Mouse (Mus musculus) intestine, postnatal 0 days (tissue): ENCODE measurements around the gene Olfr403. TPM values are rescaled to one million over a fixed set of nuclear protein-coding genes. Genes with fewer than 3 reads are reported as not detected.
"Not testable (repeated sequence)": the region's sequence is repeated elsewhere in the genome, so short reads cannot be mapped to it uniquely, and the experiment has no call there.

Experiments used
- ATAC-seq: fragments of 200-750 bp; cut with Nextera tagmentation; 2 replicates; pipeline ENCODE4 v1.8.0; 2017; ENCODE audit warnings: mild to moderate bottlenecking, moderate TSS enrichment, moderate library complexity
- H3K27ac ChIP-seq: fragments of 300-500 bp; sonication (generic); 2 replicates; pipeline ENCODE4 v1.5.1; 2014; ENCODE audit warnings: mild to moderate bottlenecking, low read depth, low read length, moderate library complexity
- H3K27me3 ChIP-seq: fragments of 300-500 bp; sonication (generic); replicated peaks from 2 replicates; pipeline ENCODE4 v1.6.1; 2014; ENCODE audit warnings: low read length, mixed read lengths; ENCODE audit not compliant: control insufficient read depth, insufficient read depth
- H3K36me3 ChIP-seq: fragments of 300-500 bp; sonication (generic); 2 replicates; pipeline ENCODE4 v1.6.1; 2014; ENCODE audit warnings: mild to moderate bottlenecking, moderate library complexity; ENCODE audit not compliant: control insufficient read depth, insufficient read depth
- H3K4me1 ChIP-seq: fragments of 300-500 bp; sonication (generic); replicated peaks from 2 replicates; pipeline ENCODE4 v1.6.1; 2014; ENCODE audit warnings: antibody characterized with exemption, low read length, mixed read lengths; ENCODE audit not compliant: control insufficient read depth, insufficient read depth
- H3K4me2 ChIP-seq: fragments of 300-500 bp; sonication (generic); replicated peaks from 2 replicates; pipeline ENCODE4 v1.6.1; 2014; ENCODE audit warnings: low read depth, mild to moderate bottlenecking, moderate library complexity
- H3K4me3 ChIP-seq: fragments of 300-500 bp; sonication (generic); 2 replicates; pipeline ENCODE4 v1.5.1; 2014; ENCODE audit warnings: low read depth, low read length
- H3K9ac ChIP-seq: fragments of 300-500 bp; sonication (generic); 2 replicates; pipeline ENCODE4 v1.6.1; 2014; ENCODE audit warnings: mild to moderate bottlenecking, low read depth, low read length
- H3K9me3 ChIP-seq: fragments of 300-500 bp; sonication (generic); 2 replicates; pipeline ENCODE4 v1.6.1; 2016; ENCODE audit warnings: mixed run types; ENCODE audit not compliant: control insufficient read depth
- CTCF ChIP-seq: sonication (generic); IDR thresholded peaks from 2 replicates; pipeline ENCODE4 v1.5.1; 2016; ENCODE audit warnings: low read depth, mild to moderate bottlenecking, control low read depth, antibody characterized with exemption, moderate library complexity
- WGBS: fragments of 180-500 bp; shearing (Covaris S2); extraction: QIAGEN DNeasy Blood & Tissue Kit; methylation state at CpG from one replicate; pipeline ENCODE4 v1.1.7; 2014; 5-methylcytosine and 5-hydroxymethylcytosine counted together
- polyA plus RNA-seq: library from polyadenylated mRNA; unstranded; fragments of >200 nt; fragmentation: Nextera tagmentation; extraction: Ambion mirVana; gene quantifications from 2 replicates; pipeline ENCODE4 v1.2.1, GENCODE M21; 2015

Olfr403 gene
- not detected in 2 replicates for polyA plus RNA-seq

- no peak for TF ChIP-seq CTCF
- no peak for ATAC-seq
- no peaks in the 10 kb centered on the region for H3K9me3 ChIP-seq
- H3K9ac ChIP-seq = no peak within 1 kb of the TSS
- no peaks in the 10 kb centered on the region for H3K27me3 ChIP-seq
- H3K36me3 ChIP-seq = no peaks in the 10 kb centered on the region
- no peak within 1 kb of the TSS for H3K27ac ChIP-seq
- no peak within 1 kb of the TSS for H3K4me2 ChIP-seq
- H3K4me1 ChIP-seq = no peaks in the 10 kb centered on the region
- H3K4me3 ChIP-seq = no peak within 1 kb of the TSS
Observed at GRCm38 (mm10) chr11:74185949-74186348, at the start of gene Olfr403. Olfr403 (plus strand) TSS chr11:74186249.

DNA sequence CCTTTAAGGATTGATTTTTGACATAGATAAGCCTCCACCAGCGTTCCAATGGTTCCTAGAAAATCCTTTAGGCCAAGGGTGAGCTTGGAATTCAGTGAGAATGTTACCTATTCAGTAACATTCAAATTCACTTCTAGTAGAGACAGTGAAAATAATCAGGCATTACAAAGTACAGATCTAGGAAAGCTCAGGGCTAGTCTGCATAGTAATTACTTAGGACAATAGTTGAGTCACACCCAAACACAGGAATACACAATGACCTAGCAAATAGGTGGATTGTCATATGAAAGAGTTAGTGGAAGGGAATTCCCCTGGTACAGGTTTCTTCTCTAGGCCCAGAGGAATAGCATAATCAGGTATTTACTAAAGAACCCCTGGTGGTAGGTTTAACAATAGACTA is 46.0 kb upstream of the Olfr403 start:
- not testable (repeated sequence) for H3K9ac ChIP-seq, H3K4me2 ChIP-seq, H3K27ac ChIP-seq, ATAC-seq, H3K4me1 ChIP-seq, H3K27me3 ChIP-seq, H3K36me3 ChIP-seq, H3K4me3 ChIP-seq, H3K9me3 ChIP-seq
- WGBS = 26% methylated on average over 1 of the region's 1 CpGs

DNA sequence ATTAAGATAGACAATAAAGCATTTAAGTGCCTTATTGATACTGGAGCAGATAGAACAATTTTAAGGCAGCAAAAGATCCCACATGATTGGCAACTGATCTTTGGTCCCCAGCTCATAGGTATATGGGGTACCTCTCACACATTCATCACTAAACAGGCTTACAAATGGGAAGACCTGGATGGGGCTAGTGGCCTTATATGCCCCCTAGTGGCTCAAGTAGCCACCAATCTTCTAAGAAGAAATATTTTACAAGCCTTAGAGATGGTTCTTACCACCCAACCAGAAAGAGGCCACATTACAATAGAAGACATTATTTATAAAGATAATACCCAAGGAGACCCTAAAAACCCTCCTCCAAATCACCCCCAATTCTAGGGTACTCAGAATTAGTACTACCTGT is 40.2 kb upstream of the Olfr403 start:
- no peaks in the 10 kb centered on the region for H3K27me3 ChIP-seq
- H3K9me3 ChIP-seq = no peaks in the 10 kb centered on the region
- H3K27ac ChIP-seq = no peak overlapping the region
- no peak overlapping the region for H3K9ac ChIP-seq
- H3K4me1 ChIP-seq = no peaks in the 10 kb centered on the region
- no peak for TF ChIP-seq CTCF
- H3K4me3 ChIP-seq = no peak overlapping the region
- no peak for ATAC-seq
- H3K4me2 ChIP-seq = no peak overlapping the region
- no peaks in the 10 kb centered on the region for H3K36me3 ChIP-seq

DNA sequence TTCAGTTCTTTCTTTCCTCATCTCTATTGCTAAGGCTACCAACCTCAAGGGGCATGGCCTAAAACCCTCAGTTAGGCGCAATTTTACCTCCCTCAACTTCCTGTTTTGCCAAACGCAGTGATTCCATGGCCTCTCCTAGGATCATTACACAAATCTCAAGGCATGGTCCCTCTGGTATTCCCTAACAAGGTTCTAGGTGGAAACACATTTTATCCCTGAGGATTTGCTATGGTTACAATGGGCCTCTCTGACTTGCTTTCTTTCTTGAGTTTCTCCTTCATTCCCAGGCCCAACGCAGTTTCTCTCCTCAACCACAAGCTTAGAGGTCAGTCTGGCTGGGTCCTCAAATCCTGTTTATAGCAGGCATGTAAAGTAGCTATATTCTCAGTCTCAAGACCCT is 32.8 kb upstream of the Olfr403 start, which contains the start of gene Olfr402:
Gene Olfr402, plus strand, starts transcription at position 301 of the 400 bp plus-strand sequence.
- Histone ChIP-seq H3K4me2 (no peak within 1 kb of the TSS), H3K36me3 (no peaks in the 10 kb centered on the region), H3K9ac (no peak within 1 kb of the TSS), H3K4me3 (no peak within 1 kb of the TSS), H3K27me3 (no peaks in the 10 kb centered on the region), H3K9me3 (no peaks in the 10 kb centered on the region), H3K4me1 (no peaks in the 10 kb centered on the region), H3K27ac (no peak within 1 kb of the TSS)
- TF ChIP-seq CTCF = no peak
- ATAC-seq = no peak
- 68% methylated on average over 3 of the region's 3 CpGs for WGBS

DNA sequence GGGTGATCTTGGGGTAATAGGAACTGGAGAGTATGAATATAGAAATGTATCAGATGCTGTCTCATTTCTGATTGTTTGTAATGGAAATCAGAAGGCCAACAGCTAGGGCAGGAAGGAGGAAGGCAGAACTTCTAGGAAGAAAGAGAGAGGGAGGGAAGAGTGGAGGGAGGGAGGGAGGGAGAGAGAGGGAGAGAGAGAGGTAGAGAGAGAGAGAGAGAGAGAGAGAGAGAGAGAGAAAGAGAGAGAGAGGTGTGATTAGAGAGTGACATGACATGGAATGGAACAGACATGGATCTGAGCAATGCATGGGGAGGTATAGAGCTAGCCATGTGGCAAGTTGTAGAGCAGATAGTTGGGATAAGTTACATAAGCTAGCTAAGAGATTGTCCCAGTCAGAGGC is 17.3 kb upstream of the Olfr403 start:
- H3K9me3 ChIP-seq = no peaks in the 10 kb centered on the region
- H3K4me1 ChIP-seq = no peaks in the 10 kb centered on the region
- H3K27ac ChIP-seq = no peak overlapping the region
- H3K27me3 ChIP-seq = no peaks in the 10 kb centered on the region
- H3K36me3 ChIP-seq = no peaks in the 10 kb centered on the region
- no peak overlapping the region for H3K4me2 ChIP-seq
- ATAC-seq = no peak
- no peak overlapping the region for H3K4me3 ChIP-seq
- no peak overlapping the region for H3K9ac ChIP-seq
- no peak for TF ChIP-seq CTCF

- Histone ChIP-seq H3K4me3 (no peak overlapping the region), H3K4me2 (no peak overlapping the region), H3K9ac (no peak overlapping the region), H3K36me3 (no peaks in the 10 kb centered on the region), H3K4me1 (no peaks in the 10 kb centered on the region), H3K27me3 (no peaks in the 10 kb centered on the region), H3K27ac (no peak overlapping the region), H3K9me3 (no peaks in the 10 kb centered on the region)
- no peak for TF ChIP-seq CTCF
- WGBS = 75% methylated on average over 4 of the region's 4 CpGs
- no peak for ATAC-seq
Observed at GRCm38 (mm10) chr11:74183168-74183567, 2.9 kb upstream of the Olfr403 start.

- Histone ChIP-seq H3K27me3 (no peaks in the 10 kb centered on the region), H3K9me3 (no peaks in the 10 kb centered on the region), H3K4me2 (no peak overlapping the region), H3K9ac (no peak overlapping the region), H3K36me3 (no peaks in the 10 kb centered on the region), H3K27ac (no peak overlapping the region), H3K4me3 (no peak overlapping the region), H3K4me1 (no peaks in the 10 kb centered on the region)
- no peak for ATAC-seq
- 72% methylated on average over 4 of the region's 4 CpGs for whole genome bisulfite sequencing
- no peak for TF ChIP-seq CTCF
Observed at GRCm38 (mm10) chr11:74183745-74184144, 2.3 kb upstream of the Olfr403 start.
